Mouse (Mus musculus) stomach, embryonic 16.5 days (tissue): ENCODE results near the gene Armc2. TPM values are rescaled to one million over a fixed set of nuclear protein-coding genes. Genes with fewer than 3 reads are reported as not detected.
"Not testable (repeated sequence)": the region's sequence is repeated elsewhere in the genome, so short reads cannot be mapped to it uniquely, and the experiment has no call there.

Source experiments
- ATAC-seq: fragments of 200-750 bp; cut with Nextera tagmentation; 2 replicates; pipeline ENCODE4 v1.8.0; 2017; ENCODE audit warnings: moderate number of reproducible peaks, moderate TSS enrichment; ENCODE audit not compliant: insufficient read depth, low FRiP score
- H3K27ac ChIP-seq: fragments of 300-500 bp; sonication (generic); 2 replicates; pipeline ENCODE4 v1.5.1; 2014; ENCODE audit warnings: low read length
- H3K27me3 ChIP-seq: fragments of 300-500 bp; sonication (generic); 2 replicates; pipeline ENCODE4 v1.6.1; 2014; ENCODE audit warnings: low read length, control low read depth, mixed read lengths; ENCODE audit not compliant: control insufficient read depth, insufficient read depth
- H3K36me3 ChIP-seq: fragments of 300-500 bp; sonication (generic); 2 replicates; pipeline ENCODE4 v1.6.1; 2014; ENCODE audit warnings: low read length; ENCODE audit not compliant: control insufficient read depth, insufficient read depth
- H3K4me1 ChIP-seq: fragments of 300-500 bp; sonication (generic); 2 replicates; pipeline ENCODE4 v1.6.1; 2014; ENCODE audit warnings: low read length, control low read depth, mixed read lengths; ENCODE audit not compliant: control insufficient read depth, insufficient read depth
- H3K4me2 ChIP-seq: fragments of 300-500 bp; sonication (generic); 2 replicates; pipeline ENCODE4 v1.6.1; 2014; ENCODE audit warnings: low read depth, low read length, mixed read lengths
- H3K4me3 ChIP-seq: fragments of 300-500 bp; sonication (generic); replicated peaks from 2 replicates; pipeline ENCODE4 v1.5.1; 2014; ENCODE audit warnings: mild to moderate bottlenecking, low read length
- H3K9ac ChIP-seq: fragments of 300-500 bp; sonication (generic); 2 replicates; pipeline ENCODE4 v1.6.1; 2014; ENCODE audit warnings: low read length
- H3K9me3 ChIP-seq: fragments of 300-500 bp; sonication (generic); replicated peaks from 2 replicates; pipeline ENCODE4 v1.6.1; 2016; ENCODE audit warnings: low read length, control low read depth; ENCODE audit not compliant: control insufficient read depth
- WGBS: fragments of 180-500 bp; shearing (Covaris S2); extraction: QIAGEN DNeasy Blood & Tissue Kit; methylation state at CpG from one replicate; pipeline ENCODE4 v1.1.7; 2014; 5-methylcytosine and 5-hydroxymethylcytosine counted together
- polyA plus RNA-seq: library from polyadenylated mRNA; unstranded; fragments of >200 nt; fragmentation: Nextera tagmentation; extraction: Ambion mirVana; gene quantifications from 2 replicates; pipeline ENCODE4 v1.2.1, GENCODE M21; 2015

Armc2 gene
- polyA plus RNA-seq, 1 experiment from 2014 or later: 2.9 TPM

DNA sequence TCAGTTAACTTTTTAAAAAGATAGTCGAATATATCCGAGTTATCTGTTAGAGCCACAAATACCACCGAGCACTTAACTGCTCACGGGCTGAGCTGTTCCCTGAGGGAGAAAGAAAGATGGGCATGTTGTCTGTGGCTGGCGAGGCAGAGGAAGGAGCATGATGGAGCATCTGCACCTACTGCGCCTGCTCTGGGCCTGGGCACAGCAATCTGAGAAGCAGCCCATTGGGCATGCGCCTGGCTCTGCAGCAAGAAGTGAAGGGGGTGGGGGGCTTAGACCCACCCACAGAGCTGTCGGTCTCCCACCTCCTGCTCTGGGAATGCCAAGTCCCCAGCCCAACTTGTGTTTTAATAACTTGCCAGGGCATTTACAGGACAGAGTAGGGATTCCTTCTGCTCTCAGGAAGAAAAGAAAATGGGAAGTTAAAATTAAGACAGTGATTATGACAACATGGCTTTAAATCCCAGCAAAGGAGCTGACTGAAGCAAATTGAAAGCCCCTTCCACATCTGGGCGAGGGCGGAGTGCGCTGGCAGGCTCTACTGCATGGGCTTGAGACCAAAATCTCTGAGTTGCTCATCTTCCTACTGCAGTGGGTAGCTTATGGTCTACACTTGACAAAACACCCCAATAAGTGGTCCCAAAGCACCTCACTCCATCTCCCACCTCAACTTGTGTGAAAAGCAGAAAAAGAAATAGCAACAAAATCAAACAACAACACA is 50.2 kb downstream of the Armc2 start:
- ATAC-seq: no peak
- H3K27ac ChIP-seq: no peak overlapping the region
- H3K36me3 ChIP-seq: no peaks in the 10 kb centered on the region
- H3K9me3 ChIP-seq: no peaks in the 10 kb centered on the region
- H3K4me1 ChIP-seq: no peaks in the 10 kb centered on the region
- H3K4me3 ChIP-seq: no peak overlapping the region
- H3K9ac ChIP-seq: no peak overlapping the region
- H3K4me2 ChIP-seq: no peak overlapping the region
- H3K27me3 ChIP-seq: no peaks in the 10 kb centered on the region
- WGBS: 81% methylated on average over 11 of the region's 11 CpGs

DNA sequence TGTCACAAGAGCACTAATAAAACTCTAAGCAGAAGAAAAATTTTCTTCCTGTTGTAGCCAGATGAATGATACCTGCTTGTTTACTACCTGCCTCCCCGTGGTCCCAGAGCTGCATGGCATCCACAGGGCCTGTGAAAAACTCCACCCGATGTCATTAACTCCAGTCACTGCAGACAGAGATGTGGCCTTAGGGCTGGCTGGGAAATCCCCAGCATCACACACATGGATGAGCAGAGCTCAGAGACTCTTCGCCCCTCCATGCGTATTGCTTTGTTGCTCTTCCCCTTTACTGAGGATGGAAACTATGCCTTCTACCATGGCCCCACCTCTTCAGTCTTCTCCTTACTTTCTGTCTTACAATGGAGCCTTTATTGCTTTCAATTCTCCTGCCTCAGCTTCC is 55.5 kb downstream of the Armc2 start:
- no peak overlapping the region for H3K27ac ChIP-seq
- no peak overlapping the region for H3K9ac ChIP-seq
- no peak overlapping the region for H3K4me2 ChIP-seq
- H3K9me3 ChIP-seq: no peaks in the 10 kb centered on the region
- no peaks in the 10 kb centered on the region for H3K27me3 ChIP-seq
- WGBS: 79% methylated on average over 4 of the region's 4 CpGs
- no peaks in the 10 kb centered on the region for H3K4me1 ChIP-seq
- no peak overlapping the region for H3K4me3 ChIP-seq
- no peak for ATAC-seq
- H3K36me3 ChIP-seq: no peaks in the 10 kb centered on the region

DNA sequence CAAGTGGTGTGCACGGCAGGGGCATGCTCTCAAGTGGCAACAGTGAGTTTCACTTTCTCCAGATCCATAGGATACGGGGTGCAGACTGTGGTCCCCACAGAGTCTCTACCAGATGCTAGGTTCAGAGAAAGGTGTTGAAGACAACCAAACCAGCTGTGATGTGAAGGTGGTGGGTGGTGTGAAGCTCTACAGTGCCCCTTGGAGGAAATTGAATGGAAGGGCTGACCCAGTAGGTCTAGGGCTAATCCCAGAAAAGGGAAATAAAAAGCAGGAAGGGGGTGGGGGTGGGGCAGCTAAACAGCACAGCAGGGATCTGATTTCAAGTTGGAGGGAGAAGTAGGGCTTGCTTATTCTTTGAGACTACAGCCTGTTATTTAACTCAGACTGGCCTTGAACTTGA is 58.4 kb downstream of the Armc2 start:
- Histone ChIP-seq H3K27me3 (no peaks in the 10 kb centered on the region), H3K4me1 (no peaks in the 10 kb centered on the region), H3K9me3 (no peaks in the 10 kb centered on the region), H3K27ac (no peak overlapping the region), H3K9ac (no peak overlapping the region), H3K4me3 (no peak overlapping the region), H3K4me2 (no peak overlapping the region), H3K36me3 (no peaks in the 10 kb centered on the region)
- 60% methylated on average over 2 of the region's 2 CpGs for WGBS
- ATAC-seq: no peak

DNA sequence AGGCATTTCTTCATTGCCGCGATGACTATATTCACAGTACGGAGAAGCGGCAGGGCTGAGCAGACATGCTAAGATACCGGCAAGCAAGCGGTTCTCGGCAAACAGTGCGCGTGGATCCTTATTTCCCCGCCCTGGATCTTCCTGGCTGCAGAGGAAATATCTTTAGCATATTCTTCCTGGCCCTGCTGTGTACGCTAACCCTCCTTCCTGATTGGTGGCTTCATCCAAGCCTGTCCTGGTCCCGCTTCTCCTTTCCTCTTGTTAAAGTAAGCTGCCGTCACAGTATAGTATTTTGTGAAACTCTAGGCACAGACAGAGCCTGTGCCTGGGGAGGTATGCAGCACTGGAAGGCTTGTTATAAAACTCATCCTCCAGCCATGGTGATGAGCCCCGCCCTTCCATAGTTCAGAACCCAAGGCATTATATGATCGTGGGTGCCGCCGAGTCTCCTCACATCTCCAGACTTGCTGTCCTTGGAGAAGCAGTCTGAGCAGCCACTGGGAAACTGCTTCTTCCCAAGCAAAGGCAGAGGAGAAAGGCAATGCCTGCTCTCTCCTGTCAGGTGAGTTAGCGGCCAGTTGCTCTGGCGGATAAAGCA is 59.5 kb downstream of the Armc2 start:
- no peak for ATAC-seq
- H3K27ac ChIP-seq: no peak overlapping the region
- H3K4me3 ChIP-seq: no peak overlapping the region
- no peaks in the 10 kb centered on the region for H3K36me3 ChIP-seq
- no peaks in the 10 kb centered on the region for H3K9me3 ChIP-seq
- H3K27me3 ChIP-seq: no peaks in the 10 kb centered on the region
- no peaks in the 10 kb centered on the region for H3K4me1 ChIP-seq
- no peak overlapping the region for H3K9ac ChIP-seq
- no peak overlapping the region for H3K4me2 ChIP-seq
- WGBS: 90% methylated on average over 19 of the region's 19 CpGs

DNA sequence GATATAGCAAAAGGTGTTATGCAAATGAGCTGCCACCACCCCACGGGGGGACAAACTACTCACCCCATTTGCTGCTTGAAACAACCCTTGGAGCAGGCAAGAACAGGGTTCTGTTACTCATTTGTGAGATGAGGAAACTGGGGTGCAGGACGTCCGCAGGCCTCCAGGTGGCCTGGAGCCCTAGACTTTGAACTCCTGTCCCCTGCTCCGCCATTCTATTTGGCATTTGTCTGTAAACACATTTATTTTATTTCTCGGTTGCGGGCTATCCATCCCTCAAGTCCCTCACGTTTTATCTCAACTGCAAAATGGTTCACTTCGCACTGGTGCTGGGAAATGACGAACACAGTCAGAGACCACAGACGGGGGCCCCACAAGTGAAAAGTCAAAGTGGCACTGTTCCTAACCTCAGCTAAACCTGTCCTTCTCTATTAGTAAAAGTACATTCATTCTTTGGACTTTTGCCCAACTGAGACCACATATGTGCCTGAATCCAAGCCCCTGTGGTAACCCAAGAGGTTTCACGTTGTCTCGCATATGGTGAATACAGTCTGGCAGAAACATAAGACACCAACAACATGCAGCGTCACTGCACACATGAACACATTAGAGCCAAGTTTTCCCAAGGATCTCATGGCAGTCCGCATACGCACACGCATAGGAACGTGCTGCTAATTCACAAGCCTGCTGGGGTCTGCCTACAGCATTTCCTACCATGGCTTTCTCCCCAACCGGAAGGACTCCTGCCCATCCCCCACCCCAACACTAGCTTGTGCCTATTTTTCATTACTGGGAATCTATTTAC is 60.6 kb downstream of the Armc2 start:
- WGBS: 88% methylated on average over 18 of the region's 18 CpGs

DNA sequence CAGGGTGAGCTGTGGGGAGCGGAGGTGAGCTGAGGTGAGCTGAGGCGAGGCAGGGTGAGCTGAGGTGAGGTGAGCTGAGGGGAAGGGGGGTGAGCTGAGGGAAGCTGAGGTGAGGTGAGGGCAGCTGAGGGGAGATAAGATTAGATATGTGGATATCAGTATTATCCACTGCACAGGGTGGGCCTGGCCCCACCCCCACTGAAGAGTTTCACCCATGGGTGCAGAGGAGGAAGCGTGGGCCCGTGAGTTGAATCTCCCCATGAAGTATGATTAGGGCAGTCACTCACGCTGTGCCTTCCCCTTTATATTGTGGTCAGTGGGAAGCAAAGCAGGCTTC is 64.7 kb downstream of the Armc2 start:
- no peak overlapping the region for H3K9ac ChIP-seq
- ATAC-seq: no peak
- no peaks in the 10 kb centered on the region for H3K27me3 ChIP-seq

More for the DNA sequence above, 60.6 kb downstream of the Armc2 start:
- no peaks in the 10 kb centered on the region for H3K27me3 ChIP-seq
- no peak overlapping the region for H3K27ac ChIP-seq
- no peaks in the 10 kb centered on the region for H3K36me3 ChIP-seq
- no peak overlapping the region for H3K9ac ChIP-seq
- no peak overlapping the region for H3K4me3 ChIP-seq
- no peak for ATAC-seq
- no peaks in the 10 kb centered on the region for H3K4me1 ChIP-seq
- H3K4me2 ChIP-seq: no peak overlapping the region
- no peaks in the 10 kb centered on the region for H3K9me3 ChIP-seq

DNA sequence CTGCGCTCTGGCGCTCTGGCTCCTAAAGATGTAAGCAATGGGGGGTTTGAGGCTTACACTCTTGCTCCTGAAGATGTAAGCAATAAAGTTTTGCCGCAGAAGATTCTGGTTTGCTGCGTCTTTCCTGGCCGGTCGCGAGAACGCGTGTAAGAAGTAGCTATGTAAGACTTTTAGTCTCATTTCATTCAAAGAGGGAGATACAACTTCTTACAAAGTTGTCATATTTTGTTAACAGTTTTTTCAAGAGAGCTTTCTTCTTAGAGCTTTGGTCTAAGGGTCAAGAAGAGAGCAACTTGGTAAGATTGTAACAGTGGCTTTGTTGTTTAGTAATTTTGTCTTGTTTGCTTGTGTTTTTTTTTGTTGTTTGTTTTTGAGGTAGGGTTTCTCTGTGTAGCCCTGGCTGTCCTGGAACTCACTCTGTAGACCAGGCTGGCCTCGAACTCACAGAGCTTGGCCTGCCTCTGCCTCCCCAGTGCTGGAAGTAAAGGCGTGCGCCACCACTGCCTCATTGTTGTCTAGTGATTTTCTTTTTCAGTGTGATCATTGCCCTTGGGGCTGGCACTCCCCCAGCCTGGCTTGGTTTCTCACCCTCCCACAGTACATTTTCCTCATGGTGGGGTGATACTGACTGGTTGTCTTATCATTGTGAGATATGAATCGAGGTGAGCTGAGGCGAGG is 65.3 kb downstream of the Armc2 start:
- Histone ChIP-seq H3K36me3 (no peaks in the 10 kb centered on the region), H3K27ac (no peak overlapping the region), H3K9me3 (0 out of 2 replicates have a peak, but pooled peaks cover 4% of the 10 kb centered on the region), H3K4me3 (no peak overlapping the region), H3K9ac (no peak overlapping the region), H3K4me2 (no peak overlapping the region), H3K27me3 (no peaks in the 10 kb centered on the region), H3K4me1 (no peaks in the 10 kb centered on the region)
- ATAC-seq: no peak
- 84% methylated on average over 14 of the region's 14 CpGs for WGBS

More for the DNA sequence above, 64.7 kb downstream of the Armc2 start:
- Histone ChIP-seq H3K9me3 (0 out of 2 replicates have a peak, but pooled peaks cover 4% of the 10 kb centered on the region), H3K27ac (no peak overlapping the region), H3K4me1 (no peaks in the 10 kb centered on the region), H3K4me3 (no peak overlapping the region), H3K36me3 (no peaks in the 10 kb centered on the region), H3K4me2 (no peak overlapping the region)
- 92% methylated on average over 5 of the region's 5 CpGs for WGBS

DNA sequence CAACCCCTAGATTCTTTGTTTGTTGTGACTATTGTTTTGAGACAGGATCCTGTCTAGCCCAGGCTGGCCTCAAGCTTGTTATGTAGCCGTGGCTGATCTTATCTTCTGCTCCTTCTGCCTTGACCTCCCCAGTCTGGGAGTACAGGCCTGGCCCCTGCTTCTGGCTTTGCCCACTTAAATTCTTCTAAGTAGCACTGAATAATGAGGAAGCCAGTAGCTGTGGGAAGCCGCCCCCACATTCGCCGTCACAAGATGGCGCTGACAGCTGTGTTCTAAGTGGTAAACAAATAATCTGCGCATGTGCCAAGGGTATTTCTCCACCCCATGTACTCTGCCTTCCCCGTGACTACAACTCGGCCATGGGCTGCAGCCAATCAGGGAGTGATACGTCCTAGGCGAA is 65.9 kb downstream of the Armc2 start:
- not testable (repeated sequence) for H3K4me1 ChIP-seq, H3K9ac ChIP-seq, H3K36me3 ChIP-seq, H3K9me3 ChIP-seq, H3K4me3 ChIP-seq, H3K27ac ChIP-seq, H3K4me2 ChIP-seq, H3K27me3 ChIP-seq, ATAC-seq
- WGBS: 86% methylated on average over 6 of the region's 10 CpGs

DNA sequence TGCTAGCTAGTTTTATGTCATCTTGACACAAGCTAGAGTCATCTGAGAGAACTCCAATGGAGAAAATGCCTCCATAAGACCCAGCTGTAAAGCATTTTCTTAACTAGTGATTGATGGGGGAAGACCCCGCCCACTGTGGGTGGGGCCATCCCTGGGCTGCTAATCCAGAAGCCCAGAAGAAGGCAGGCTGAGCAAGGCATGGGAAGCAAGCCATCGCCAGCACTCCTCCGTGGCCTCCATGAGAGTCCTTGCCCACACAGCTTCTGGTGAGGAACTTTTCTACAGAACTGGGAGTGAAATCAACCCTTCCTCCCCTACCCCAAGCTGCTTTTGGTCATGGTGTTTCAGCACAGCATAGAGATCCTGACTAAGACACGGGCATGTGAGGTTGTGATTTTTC is 79.2 kb downstream of the Armc2 start:
- Histone ChIP-seq H3K9me3 (no peaks in the 10 kb centered on the region), H3K36me3 (no peaks in the 10 kb centered on the region), H3K4me3 (no peak overlapping the region), H3K4me2 (no peak overlapping the region), H3K4me1 (peaks cover 27% of the 10 kb centered on the region), H3K27ac (no peak overlapping the region), H3K27me3 (no peaks in the 10 kb centered on the region), H3K9ac (no peak overlapping the region)
- ATAC-seq: no peak
- WGBS: 69% methylated on average over 4 of the region's 4 CpGs
